Mouse (Mus musculus): ENCODE measurements around the gene Alox5ap. TPM values are rescaled to one million over a fixed set of nuclear protein-coding genes. Genes with fewer than 3 reads are reported as not detected.

Alox5ap gene
- polyA plus RNA-seq (2015; fragmentation: Nextera tagmentation; extraction: Ambion mirVana), result 23.8 and 25.3 TPM in 2 replicates

- no peaks in the 10 kb centered on the region for H3K9me3 ChIP-seq
- H3K4me1 ChIP-seq, result peaks cover 2% of the 10 kb centered on the region
- no peaks in the 10 kb centered on the region for H3K27me3 ChIP-seq
- H3K4me2 ChIP-seq, result no peak within 1 kb of the TSS
- ATAC-seq (ENCODE audit: insufficient number of reproducible peaks, low FRiP score, low TSS enrichment, low read depth), result no peak
- H3K9ac ChIP-seq, result no peak within 1 kb of the TSS
- 40% methylated on average over 4 of the region's 4 CpGs for WGBS
- H3K4me3 ChIP-seq, result no peak within 1 kb of the TSS
- no peak within 1 kb of the TSS for H3K27ac ChIP-seq
- H3K36me3 ChIP-seq, result no peaks in the 10 kb centered on the region
Measured at GRCm38 (mm10) chr5:149264405-149264804, at the start of gene Alox5ap. TSS of gene Alox5ap (plus strand) at chr5:149264767.

GRCm38 (mm10) chr5:149215540-149215939 lies 49.0 kb upstream of the Alox5ap start:
- H3K27me3 ChIP-seq, result no peaks in the 10 kb centered on the region
- no peak overlapping the region for H3K4me2 ChIP-seq
- no peak overlapping the region for H3K9ac ChIP-seq
- no peak for ATAC-seq (ENCODE audit: insufficient number of reproducible peaks, low FRiP score, low TSS enrichment, low read depth)
- no peak overlapping the region for H3K27ac ChIP-seq
- no peaks in the 10 kb centered on the region for H3K4me1 ChIP-seq
- no peak overlapping the region for H3K4me3 ChIP-seq
- no peaks in the 10 kb centered on the region for H3K9me3 ChIP-seq
- WGBS, result 98% methylated on average over 7 of the region's 7 CpGs
- peaks cover 67% of the 10 kb centered on the region for H3K36me3 ChIP-seq

- 78% methylated on average over 6 of the region's 6 CpGs for WGBS
- no peak overlapping the region for H3K27ac ChIP-seq
- no peak overlapping the region for H3K4me2 ChIP-seq
- no peaks in the 10 kb centered on the region for H3K4me1 ChIP-seq
- H3K36me3 ChIP-seq, result peaks cover 49% of the 10 kb centered on the region
- H3K4me3 ChIP-seq, result no peak overlapping the region
- H3K27me3 ChIP-seq, result no peaks in the 10 kb centered on the region
- no peak overlapping the region for H3K9ac ChIP-seq
- no peak for ATAC-seq (ENCODE audit: insufficient number of reproducible peaks, low FRiP score, low TSS enrichment, low read depth)
- no peaks in the 10 kb centered on the region for H3K9me3 ChIP-seq
Measured at GRCm38 (mm10) chr5:149217524-149218357, 46.8 kb upstream of the Alox5ap start.

- H3K36me3 ChIP-seq, result peaks cover 31% of the 10 kb centered on the region
- H3K4me1 ChIP-seq, result no peaks in the 10 kb centered on the region
- H3K27me3 ChIP-seq, result no peaks in the 10 kb centered on the region
- ATAC-seq (ENCODE audit: insufficient number of reproducible peaks, low FRiP score, low TSS enrichment, low read depth), result no peak
- H3K9ac ChIP-seq, result no peak overlapping the region
- H3K4me3 ChIP-seq, result no peak overlapping the region
- no peak overlapping the region for H3K4me2 ChIP-seq
- H3K9me3 ChIP-seq, result no peaks in the 10 kb centered on the region
- 83% methylated on average over 3 of the region's 3 CpGs for WGBS
- no peak overlapping the region for H3K27ac ChIP-seq
Measured at GRCm38 (mm10) chr5:149219493-149219892, 45.1 kb upstream of the Alox5ap start.

GRCm38 (mm10) chr5:149221355-149221754 lies 43.2 kb upstream of the Alox5ap start:
- no peak for ATAC-seq (ENCODE audit: insufficient number of reproducible peaks, low FRiP score, low TSS enrichment, low read depth)
- Histone ChIP-seq H3K27ac (no peak overlapping the region), H3K36me3 (peaks cover 12% of the 10 kb centered on the region), H3K4me2 (no peak overlapping the region), H3K9ac (no peak overlapping the region), H3K4me3 (no peak overlapping the region), H3K9me3 (no peaks in the 10 kb centered on the region), H3K27me3 (no peaks in the 10 kb centered on the region), H3K4me1 (no peaks in the 10 kb centered on the region)
- 91% methylated on average over 4 of the region's 4 CpGs for WGBS

GRCm38 (mm10) chr5:149224666-149225065 lies 39.9 kb upstream of the Alox5ap start:
- no peaks in the 10 kb centered on the region for H3K27me3 ChIP-seq
- no peaks in the 10 kb centered on the region for H3K9me3 ChIP-seq
- 27% methylated on average over 7 of the region's 7 CpGs for WGBS
- no peak overlapping the region for H3K9ac ChIP-seq
- no peaks in the 10 kb centered on the region for H3K36me3 ChIP-seq
- no peaks in the 10 kb centered on the region; the same call in 1 of the 2 replicates for H3K4me1 ChIP-seq
- H3K4me3 ChIP-seq, result no peak overlapping the region
- no peak overlapping the region for H3K4me2 ChIP-seq
- no peak for ATAC-seq (ENCODE audit: insufficient number of reproducible peaks, low FRiP score, low TSS enrichment, low read depth)
- no peak overlapping the region for H3K27ac ChIP-seq

- Histone ChIP-seq H3K4me3 (peak overlapping the region; percentile 51), H3K27ac (peak overlapping the region; percentile 91), H3K4me2 (peak overlapping the region; percentile 41), H3K36me3 (no peaks in the 10 kb centered on the region), H3K9me3 (no peaks in the 10 kb centered on the region), H3K27me3 (no peaks in the 10 kb centered on the region), H3K9ac (0 out of 2 replicates have a peak overlapping the region, but pooled peaks have one; percentile 31), H3K4me1 (no peaks in the 10 kb centered on the region; the same call in 1 of the 2 replicates)
- peak; percentile 99 for ATAC-seq (ENCODE audit: insufficient number of reproducible peaks, low FRiP score, low TSS enrichment, low read depth)
- WGBS, result 2% methylated on average over 55 of the region's 55 CpGs
Measured at GRCm38 (mm10) chr5:149228700-149229618, 35.6 kb upstream of the Alox5ap start.

GRCm38 (mm10) chr5:149229619-149230339 lies 34.8 kb upstream of the Alox5ap start:
- Histone ChIP-seq H3K4me3 (peak overlapping the region; percentile 51), H3K9ac (no peak overlapping the region)
- ATAC-seq (ENCODE audit: insufficient number of reproducible peaks, low FRiP score, low TSS enrichment, low read depth), result no peak

GRCm38 (mm10) chr5:149235002-149235401 lies 29.6 kb upstream of the Alox5ap start:
- no peaks in the 10 kb centered on the region for H3K4me1 ChIP-seq
- H3K36me3 ChIP-seq, result no peaks in the 10 kb centered on the region
- WGBS, result 82% methylated on average over 7 of the region's 7 CpGs
- no peaks in the 10 kb centered on the region for H3K9me3 ChIP-seq
- H3K4me3 ChIP-seq, result no peak overlapping the region
- H3K27ac ChIP-seq, result no peak overlapping the region
- no peaks in the 10 kb centered on the region for H3K27me3 ChIP-seq
- no peak for ATAC-seq (ENCODE audit: insufficient number of reproducible peaks, low FRiP score, low TSS enrichment, low read depth)
- H3K9ac ChIP-seq, result no peak overlapping the region
- H3K4me2 ChIP-seq, result no peak overlapping the region

More at GRCm38 (mm10) chr5:149229619-149230339, 34.8 kb upstream of the Alox5ap start:
- H3K9me3 ChIP-seq, result no peaks in the 10 kb centered on the region
- H3K4me1 ChIP-seq, result no peaks in the 10 kb centered on the region; the same call in 1 of the 2 replicates
- H3K27me3 ChIP-seq, result no peaks in the 10 kb centered on the region
- 72% methylated on average over 18 of the region's 18 CpGs for WGBS
- H3K27ac ChIP-seq, result peak overlapping the region; percentile 91
- H3K4me2 ChIP-seq, result peak overlapping the region; percentile 41
- H3K36me3 ChIP-seq, result no peaks in the 10 kb centered on the region

- ATAC-seq (ENCODE audit: insufficient number of reproducible peaks, low FRiP score, low TSS enrichment, low read depth), result 0 out of 2 replicates have a peak, but pooled peaks have one; percentile 35
- 74% methylated on average over 24 of the region's 24 CpGs for WGBS
- H3K4me2 ChIP-seq, result no peak overlapping the region
- no peaks in the 10 kb centered on the region for H3K36me3 ChIP-seq
- no peaks in the 10 kb centered on the region for H3K9me3 ChIP-seq
- no peak overlapping the region for H3K9ac ChIP-seq
- H3K4me1 ChIP-seq, result no peaks in the 10 kb centered on the region
- H3K27me3 ChIP-seq, result no peaks in the 10 kb centered on the region
- H3K27ac ChIP-seq, result no peak overlapping the region
- no peak overlapping the region for H3K4me3 ChIP-seq
Measured at GRCm38 (mm10) chr5:149237221-149237950, 27.2 kb upstream of the Alox5ap start.

- no peak overlapping the region for H3K4me2 ChIP-seq
- no peaks in the 10 kb centered on the region for H3K27me3 ChIP-seq
- H3K27ac ChIP-seq, result no peak overlapping the region
- H3K4me1 ChIP-seq, result peaks cover 12% of the 10 kb centered on the region; the same call in 1 of the 2 replicates
- no peak overlapping the region for H3K9ac ChIP-seq
- WGBS, result 91% methylated on average over 5 of the region's 5 CpGs
- ATAC-seq (ENCODE audit: insufficient number of reproducible peaks, low FRiP score, low TSS enrichment, low read depth), result no peak
- no peaks in the 10 kb centered on the region for H3K36me3 ChIP-seq
- no peaks in the 10 kb centered on the region for H3K9me3 ChIP-seq
- H3K4me3 ChIP-seq, result no peak overlapping the region
Measured at GRCm38 (mm10) chr5:149242467-149242866, 22.1 kb upstream of the Alox5ap start.

Measured in limb, embryonic 15.5 days (tissue).